Mouse (Mus musculus) heart, adult 9 months (tissue): ENCODE results near the gene Arl4a.
A peak's percentile ranks its signal among the peaks of the same experiment; 100 is the strongest.

Experiments used
- DNase-seq, 2 experiments: peaks; one replicate each; pipeline ENCODE4 v3.0.0; 2022; ENCODE audit warnings: low spot score in 2 of 2

Arl4a gene

DNA sequence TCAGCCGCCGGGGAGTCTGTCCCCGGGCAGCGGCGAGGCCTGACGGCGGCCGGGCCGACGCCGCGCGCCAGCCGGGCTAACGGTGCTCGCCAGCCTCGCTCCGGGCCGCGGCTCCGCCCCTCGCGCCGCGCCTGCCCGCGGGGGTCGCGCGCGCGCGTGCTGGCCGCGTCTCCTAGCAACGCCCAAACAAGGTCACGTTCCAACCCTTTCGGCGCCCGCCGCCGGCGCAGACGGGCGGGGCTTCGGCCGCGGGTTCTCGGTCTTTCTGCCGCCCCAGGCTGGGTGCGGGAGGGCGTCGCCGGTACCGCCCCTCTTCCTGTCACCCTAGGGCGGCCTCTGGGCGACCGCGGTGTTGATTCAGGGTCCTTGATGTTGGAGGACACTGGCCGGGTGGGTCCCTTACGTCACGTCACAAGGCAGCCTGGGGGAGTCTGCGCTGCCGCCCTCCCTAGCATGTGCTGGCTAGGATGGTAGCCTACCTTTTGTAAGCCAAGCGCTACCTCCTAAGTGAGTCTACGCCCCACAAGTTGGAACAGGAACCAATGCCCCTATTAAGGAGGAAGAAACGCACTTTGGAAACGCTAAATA is at the start of gene Arl4a:
Gene Arl4a, minus strand, starts transcription at position 150 of the 588 bp plus-strand sequence.
- peak; percentile 90 to 92 for DNase-seq

- DNase-seq, result no peak
Observed at GRCm38 (mm10) chr12:40085731-40086322, 48.0 kb upstream of the Arl4a start.

DNA sequence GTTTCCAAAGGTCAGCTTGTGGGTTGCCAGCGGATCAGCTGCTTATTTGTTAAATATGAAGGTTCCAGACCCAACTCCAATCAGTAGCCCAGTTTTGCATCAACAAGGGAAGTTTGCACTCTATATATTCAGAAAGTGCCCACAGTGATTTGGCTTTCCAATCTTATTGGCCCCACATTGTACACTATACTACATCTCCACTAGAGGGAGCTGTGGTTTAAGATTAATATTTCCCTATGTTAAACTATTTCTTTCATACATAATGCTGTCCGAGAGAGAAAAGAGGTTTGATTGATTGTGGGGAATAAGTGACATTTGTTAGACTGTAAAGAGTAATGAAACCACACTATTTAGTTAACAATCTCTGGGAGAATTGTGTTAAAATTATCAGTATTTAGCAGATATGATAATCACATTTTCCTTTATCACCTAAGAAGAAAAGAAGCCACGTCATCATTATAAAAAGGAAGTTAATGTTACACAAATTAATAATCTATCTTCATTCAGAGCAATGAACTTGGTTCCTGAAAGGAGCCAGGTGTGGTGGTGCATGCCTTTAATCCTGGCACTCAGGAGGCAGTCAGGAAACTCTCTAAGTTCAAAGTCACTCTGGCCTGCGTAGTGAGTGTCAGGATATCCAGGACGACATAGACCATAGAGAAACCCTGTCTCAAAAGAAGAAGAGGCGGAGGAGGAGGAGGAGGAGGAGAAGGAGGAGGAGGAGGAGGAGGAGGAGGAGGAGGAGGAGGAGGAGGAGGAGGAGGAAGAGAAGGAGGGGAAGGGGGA is 44.8 kb upstream of the Arl4a start:
- DNase-seq, result peak in 1 of 2 experiments; percentile 0

GRCm38 (mm10) chr12:40082048-40082447 is 44.2 kb upstream of the Arl4a start:
- no peak for DNase-seq

GRCm38 (mm10) chr12:40073660-40074059 is 35.8 kb upstream of the Arl4a start:
- DNase-seq, result no peak

DNA sequence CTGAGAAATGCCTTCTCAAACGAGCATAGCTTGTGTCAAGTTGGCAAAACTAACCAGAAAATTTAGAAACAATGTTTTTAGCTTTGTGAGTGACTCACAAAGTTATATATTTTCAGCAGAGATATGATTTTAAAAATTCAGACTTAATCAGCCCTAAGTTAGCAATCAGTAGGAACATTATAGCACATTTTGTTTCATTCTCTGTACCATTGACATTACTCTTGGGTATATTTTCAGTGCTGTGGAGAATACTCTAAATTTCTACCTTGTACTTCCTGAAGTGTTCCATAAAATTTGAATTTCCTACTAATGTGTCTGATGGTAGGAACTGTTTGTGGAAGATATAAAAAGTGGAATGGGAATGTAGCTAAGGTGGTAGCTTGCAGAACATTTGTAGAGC is 9.2 kb upstream of the Arl4a start:
- DNase-seq, result no peak

DNA sequence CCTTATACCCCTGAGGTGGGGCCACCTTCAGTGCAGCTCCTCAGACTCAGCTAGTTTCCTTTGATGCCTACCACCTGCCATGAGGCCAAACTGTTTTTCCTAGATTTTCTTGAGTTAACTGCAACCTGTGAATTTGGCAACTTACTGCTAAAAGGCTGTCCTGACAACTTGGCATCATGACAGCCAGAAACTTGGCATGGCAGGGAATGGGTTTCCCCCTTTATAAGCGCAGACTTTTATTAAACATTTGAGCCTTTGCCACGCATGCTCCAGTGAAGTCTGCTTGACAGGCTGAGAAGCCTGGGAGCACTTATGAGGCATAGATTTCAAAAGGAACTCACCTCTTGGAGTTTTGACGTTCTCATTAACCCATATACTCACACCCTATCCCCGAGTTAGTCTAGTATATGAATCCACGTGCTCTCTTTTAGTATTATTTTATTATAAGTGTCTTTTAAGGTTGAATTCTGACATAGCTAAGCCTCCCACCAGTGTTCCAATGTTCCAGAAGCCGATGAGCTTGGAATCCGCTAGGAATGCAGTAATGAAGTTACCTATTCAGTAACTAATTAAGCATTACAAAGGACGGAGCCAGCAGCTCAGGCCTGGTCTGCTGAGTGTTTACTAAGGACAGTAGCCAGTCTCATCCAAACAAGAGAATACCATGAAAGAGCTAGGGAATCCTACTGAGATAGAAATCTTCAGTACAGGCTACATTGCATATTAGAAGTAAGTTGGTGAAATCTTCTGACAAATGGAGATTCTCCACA is 6.2 kb upstream of the Arl4a start:
- DNase-seq, result no peak

- peak; percentile 9 to 19 for DNase-seq
Observed at GRCm38 (mm10) chr12:40040067-40040466, 2.2 kb upstream of the Arl4a start.

DNA sequence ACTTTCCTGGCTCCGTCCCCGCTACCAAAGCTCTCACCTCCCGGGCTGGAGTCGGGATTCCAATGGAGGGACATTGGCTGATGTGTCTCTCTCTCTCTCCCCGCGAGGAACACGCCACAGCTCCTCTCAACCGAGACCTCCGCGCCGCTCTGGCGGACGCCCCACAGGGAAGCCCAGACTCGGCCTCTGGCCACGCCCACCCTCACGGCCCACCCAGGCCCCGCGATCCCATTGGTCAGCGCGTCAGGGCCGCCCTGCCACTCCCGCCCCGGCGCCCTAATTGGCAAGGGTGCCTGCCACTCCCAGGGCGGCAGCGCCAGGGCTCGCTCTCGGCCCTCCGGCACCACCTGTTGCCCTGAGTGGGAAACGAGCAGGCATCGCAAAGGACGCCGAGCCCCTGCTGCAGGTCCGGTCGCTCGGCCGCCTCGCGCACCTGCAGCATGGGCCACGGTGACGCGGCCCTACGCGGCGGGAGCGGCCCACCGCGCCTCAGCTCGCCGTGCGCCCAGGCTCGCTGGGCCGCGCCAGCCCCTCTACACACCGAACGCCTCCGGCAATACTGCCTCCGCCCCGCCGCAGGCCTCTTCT is 505 bp downstream of the Arl4a start:
- DNase-seq, result peak; percentile 97 to 98

DNA sequence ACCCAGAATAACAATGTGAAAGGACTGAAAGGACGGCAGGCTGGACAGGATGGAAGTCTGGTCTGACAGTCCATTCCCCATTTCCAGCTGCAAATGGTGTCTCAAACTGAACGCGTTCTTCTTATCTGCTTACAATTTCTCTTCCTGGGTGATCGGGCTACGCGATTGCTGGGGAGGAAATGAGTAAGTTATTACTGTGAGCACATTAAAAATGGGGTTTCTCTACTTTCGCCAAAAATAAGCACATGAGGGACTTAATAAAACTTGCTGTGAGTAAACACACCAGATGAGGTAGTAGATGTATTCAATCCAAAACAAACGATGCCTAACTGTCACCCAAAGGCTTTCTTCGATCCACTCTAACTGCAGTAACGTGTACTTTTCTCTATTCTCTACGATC is 1.2 kb downstream of the Arl4a start:
- DNase-seq, result peak in 1 of 2 experiments; percentile 33

DNA sequence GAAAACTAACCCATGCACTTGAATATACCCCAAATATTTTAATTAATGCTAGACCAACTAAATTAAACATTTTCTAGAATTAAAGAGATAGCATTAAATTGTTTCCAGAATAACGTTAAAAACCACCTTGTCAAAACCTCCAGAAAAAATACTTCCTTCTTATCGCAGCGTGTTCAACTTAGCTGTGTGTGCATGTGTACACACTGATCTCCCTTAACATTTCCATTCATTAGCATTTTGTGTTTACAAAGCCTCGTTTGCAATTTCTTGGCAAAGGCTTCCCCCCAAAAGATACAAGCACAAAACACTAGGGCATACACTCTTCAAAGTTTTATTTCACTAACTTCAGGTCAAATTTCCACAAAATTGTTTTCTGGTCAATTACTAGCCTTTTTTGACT is 2.3 kb downstream of the Arl4a start:
- DNase-seq, result no peak

DNA sequence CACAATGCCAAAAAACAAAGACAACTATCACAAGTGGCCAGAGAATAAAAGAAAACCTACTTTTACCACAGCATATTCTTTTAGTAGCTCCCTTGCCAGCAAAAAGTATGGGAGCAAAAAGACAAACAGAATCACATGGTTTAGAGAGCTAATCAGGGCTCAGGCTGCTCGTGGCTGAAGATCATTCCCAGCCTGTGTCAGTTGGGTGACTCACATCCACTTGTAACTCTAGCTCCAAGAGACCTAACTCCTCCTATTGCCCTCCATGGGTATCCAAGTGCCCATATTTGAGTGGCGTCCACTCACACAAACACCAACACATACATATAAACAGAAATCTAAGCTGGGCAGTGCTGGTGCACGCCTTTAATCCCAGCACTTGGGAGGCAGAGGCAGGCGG is 8.6 kb downstream of the Arl4a start:
- DNase-seq, result no peak

- DNase-seq, result no peak
Observed at GRCm38 (mm10) chr12:40027846-40028245, 10.0 kb downstream of the Arl4a start.

- no peak for DNase-seq
Observed at GRCm38 (mm10) chr12:40027444-40027843, 10.4 kb downstream of the Arl4a start.

DNA sequence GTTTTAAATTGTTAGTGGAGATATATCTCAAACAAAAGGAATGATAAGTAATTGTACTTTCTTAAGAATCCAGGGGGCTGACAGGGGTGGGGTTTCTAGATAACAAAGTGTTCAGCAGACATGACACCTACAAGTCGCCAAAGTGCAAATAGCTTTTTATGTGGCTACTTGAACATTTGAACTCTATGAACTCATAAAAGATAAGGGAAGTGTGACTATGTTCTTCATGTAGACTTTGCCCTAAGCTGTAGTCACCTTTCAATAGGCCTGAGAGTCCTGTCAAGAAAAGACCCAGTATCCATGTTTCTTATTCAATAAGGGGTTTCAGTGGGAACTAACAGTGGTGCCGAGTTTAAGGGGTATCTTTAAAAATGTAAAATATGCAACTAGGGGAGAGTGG is 13.9 kb downstream of the Arl4a start:
- DNase-seq, result no peak

DNA sequence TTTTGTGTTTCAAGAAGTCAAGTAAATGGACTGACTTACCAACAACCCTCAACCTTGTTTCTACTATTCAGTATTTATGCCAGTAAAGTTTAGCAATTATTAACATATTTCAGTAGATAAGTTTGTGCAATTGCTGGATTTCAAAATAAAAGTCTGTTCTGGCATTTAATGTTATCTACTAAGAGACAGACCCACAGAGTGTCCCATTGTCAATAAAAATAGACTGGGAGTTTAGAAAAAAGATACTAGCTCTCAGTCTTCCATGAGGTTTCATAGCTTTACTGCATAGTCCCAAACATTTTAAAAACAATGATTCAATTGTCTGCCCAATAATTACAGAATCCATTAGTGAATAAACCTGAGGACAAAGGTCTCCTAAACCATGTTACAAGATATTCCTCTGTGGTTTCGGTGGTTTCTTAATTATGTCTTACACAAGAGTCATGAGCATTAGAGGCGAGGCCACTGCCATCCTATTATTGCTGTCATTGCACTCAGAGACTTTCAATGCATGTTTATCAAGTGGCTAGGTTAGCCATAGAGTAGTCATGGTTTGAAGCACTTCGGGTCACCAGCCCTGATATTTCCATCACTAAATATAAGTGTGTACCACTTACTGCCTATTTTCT is 14.7 kb downstream of the Arl4a start:
- DNase-seq, result no peak

- no peak for DNase-seq
Observed at GRCm38 (mm10) chr12:40022344-40022743, 15.5 kb downstream of the Arl4a start.

DNA sequence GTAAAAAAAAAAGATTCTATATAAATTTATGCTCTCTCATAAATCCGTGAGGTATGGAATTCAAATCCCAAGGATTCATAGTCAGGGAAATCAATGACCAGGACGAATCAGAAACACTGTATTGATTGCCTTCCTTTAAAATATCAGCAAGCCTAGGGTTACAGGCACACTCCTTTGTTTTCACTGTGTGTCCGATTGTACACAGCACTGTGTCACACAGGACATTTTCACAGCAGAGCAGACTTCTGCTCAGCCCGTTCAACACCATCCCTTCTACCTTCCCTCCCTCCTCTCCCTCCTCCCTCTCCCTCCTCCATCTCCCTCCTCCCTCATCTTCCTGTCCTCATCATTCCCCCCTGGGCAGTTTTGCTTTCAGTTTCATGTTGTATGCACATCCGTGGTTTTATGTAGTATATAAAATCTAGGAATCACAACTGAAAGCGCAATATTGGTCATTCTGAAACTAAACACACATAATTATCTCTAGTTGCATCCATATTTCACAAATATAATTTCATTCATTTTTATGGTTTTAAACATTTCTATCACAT is 19.8 kb downstream of the Arl4a start:
- no peak for DNase-seq

DNA sequence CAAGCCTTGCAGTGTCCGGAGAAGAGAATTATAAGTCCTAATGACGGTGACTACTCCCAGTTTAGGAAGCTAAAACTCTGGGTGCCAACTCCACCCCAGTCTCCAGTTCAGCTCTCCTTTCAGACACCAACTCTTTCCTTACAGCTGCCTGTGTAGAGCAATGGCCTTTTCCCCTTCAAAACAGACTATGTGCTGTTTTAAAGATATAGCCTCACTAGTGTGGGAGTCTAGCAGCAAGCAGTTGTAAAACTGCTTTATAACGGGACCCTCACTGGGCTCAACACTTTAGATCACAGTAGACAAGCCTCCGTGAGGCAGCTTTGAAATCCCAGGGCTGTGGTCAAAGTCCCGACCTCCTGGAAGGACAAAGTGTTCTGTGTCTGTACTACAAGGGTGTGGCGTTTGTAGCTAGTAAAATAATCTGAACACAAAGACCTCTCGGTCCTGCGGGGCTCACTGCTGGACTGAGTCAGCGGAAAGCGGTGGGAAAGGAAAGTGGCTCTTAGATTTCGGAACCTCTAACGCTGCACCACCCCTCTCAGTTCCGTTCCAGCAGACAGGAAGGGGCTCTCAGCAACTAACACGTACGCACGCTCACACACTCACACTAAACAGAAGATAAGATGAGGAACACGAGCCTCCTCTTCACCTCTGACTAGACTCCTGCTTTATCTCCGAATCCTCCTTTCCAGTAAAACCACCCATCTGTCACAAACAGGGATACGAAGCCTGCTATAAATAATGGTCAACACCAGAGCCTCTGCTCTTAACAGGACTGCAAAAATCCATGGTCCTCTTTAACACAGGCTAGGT is 21.0 kb downstream of the Arl4a start:
- DNase-seq, result peak; percentile 83 to 89

DNA sequence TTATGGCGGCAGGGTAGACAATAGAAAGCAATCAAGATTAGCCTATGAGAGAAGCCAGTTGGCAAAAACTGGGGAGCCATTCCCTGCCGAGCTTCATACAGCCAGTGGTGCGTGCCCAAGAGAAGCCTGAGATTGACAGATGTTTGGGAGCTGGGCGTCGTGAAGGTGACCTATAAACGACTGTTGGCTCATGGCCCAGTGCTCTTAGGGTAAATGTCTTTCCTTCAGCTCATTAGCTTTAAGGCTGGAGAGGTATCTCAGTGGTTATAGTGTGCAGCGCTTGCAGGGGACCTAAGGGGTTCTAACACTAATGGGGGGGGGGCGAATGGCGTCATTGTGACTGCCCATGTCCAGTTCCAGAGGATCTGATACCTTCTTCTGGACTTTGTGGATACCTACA is 21.8 kb downstream of the Arl4a start:
- no peak for DNase-seq
